Mouse (Mus musculus) intestine, embryonic 16.5 days (tissue): Measurements from ENCODE around the gene Med27. TPM values are rescaled to one million over a fixed set of nuclear protein-coding genes. Genes with fewer than 3 reads are reported as not detected.
"Not testable (repeated sequence)": the region's sequence is repeated elsewhere in the genome, so short reads cannot be mapped to it uniquely, and the experiment has no call there.

ENCODE experiments used
- ATAC-seq: fragments of 200-750 bp; cut with Nextera tagmentation; 2 replicates; pipeline ENCODE4 v1.8.0; 2017; ENCODE audit warnings: moderate TSS enrichment, moderate library complexity
- H3K27ac ChIP-seq: fragments of 300-500 bp; sonication (generic); 2 replicates; pipeline ENCODE4 v1.5.1; 2014; ENCODE audit warnings: mild to moderate bottlenecking, low read length
- H3K27me3 ChIP-seq: fragments of 300-500 bp; sonication (generic); replicated peaks from 2 replicates; pipeline ENCODE4 v1.6.1; 2014; ENCODE audit warnings: low read length, control low read depth, mixed read lengths; ENCODE audit not compliant: control insufficient read depth, insufficient read depth
- H3K36me3 ChIP-seq: fragments of 300-500 bp; sonication (generic); 2 replicates; pipeline ENCODE4 v1.6.1; 2014; ENCODE audit warnings: low read length, control low read depth; ENCODE audit not compliant: control insufficient read depth, insufficient read depth
- H3K4me1 ChIP-seq: fragments of 300-500 bp; sonication (generic); 2 replicates; pipeline ENCODE4 v1.6.1; 2014; ENCODE audit warnings: low read length, control low read depth, mixed read lengths; ENCODE audit not compliant: control insufficient read depth, insufficient read depth
- H3K4me2 ChIP-seq: fragments of 300-500 bp; sonication (generic); 2 replicates; pipeline ENCODE4 v1.6.1; 2014; ENCODE audit warnings: low read depth, low read length, control low read depth
- H3K4me3 ChIP-seq: fragments of 300-500 bp; sonication (generic); 2 replicates; pipeline ENCODE4 v1.5.1; 2014; ENCODE audit warnings: mild to moderate bottlenecking, low read length
- H3K9ac ChIP-seq: fragments of 300-500 bp; sonication (generic); 2 replicates; pipeline ENCODE4 v1.6.1; 2014; ENCODE audit warnings: low read depth, low read length
- H3K9me3 ChIP-seq: fragments of 300-500 bp; sonication (generic); 2 replicates; pipeline ENCODE4 v1.6.1; 2016; ENCODE audit warnings: low read length, control low read depth; ENCODE audit not compliant: control insufficient read depth
- WGBS: fragments of 180-500 bp; shearing (Covaris S2); extraction: QIAGEN DNeasy Blood & Tissue Kit; methylation state at CpG from one replicate; pipeline ENCODE4 v1.1.7; 2014; 5-methylcytosine and 5-hydroxymethylcytosine counted together
- polyA plus RNA-seq: library from polyadenylated mRNA; unstranded; fragments of >200 nt; fragmentation: Nextera tagmentation; extraction: Ambion mirVana; gene quantifications from 2 replicates; pipeline ENCODE4 v1.2.1, GENCODE M21; 2015

Gene Med27
- polyA plus RNA-seq, 1 experiment from 2014 or later = 41.4 TPM

- H3K4me3 ChIP-seq, H3K9me3 ChIP-seq, H3K27me3 ChIP-seq, H3K27ac ChIP-seq, ATAC-seq, H3K9ac ChIP-seq, H3K4me2 ChIP-seq, H3K36me3 ChIP-seq, H3K4me1 ChIP-seq: not testable (repeated sequence)
- 87% methylated on average over 7 of the region's 9 CpGs for WGBS
Observed at GRCm38 (mm10) chr2:29527480-29527879, 180.9 kb downstream of the Med27 start.

- Histone ChIP-seq H3K4me3 (no peak overlapping the region), H3K27me3 (no peaks in the 10 kb centered on the region), H3K9me3 (no peaks in the 10 kb centered on the region), H3K9ac (no peak overlapping the region), H3K4me1 (no peaks in the 10 kb centered on the region), H3K27ac (no peak overlapping the region), H3K4me2 (no peak overlapping the region), H3K36me3 (no peaks in the 10 kb centered on the region)
- ATAC-seq = no peak
- WGBS = 90% methylated on average over 5 of the region's 5 CpGs
Observed at GRCm38 (mm10) chr2:29528811-29529210, 182.2 kb downstream of the Med27 start.

GRCm38 (mm10) chr2:29529788-29530187 lies 183.2 kb downstream of the Med27 start:
- H3K27me3 ChIP-seq, H3K4me1 ChIP-seq, ATAC-seq, H3K36me3 ChIP-seq, H3K4me2 ChIP-seq, H3K27ac ChIP-seq, H3K4me3 ChIP-seq, H3K9ac ChIP-seq, H3K9me3 ChIP-seq: not testable (repeated sequence)
- 98% methylated on average over 2 of the region's 2 CpGs for WGBS

GRCm38 (mm10) chr2:29532173-29532572 lies 185.6 kb downstream of the Med27 start:
- Histone ChIP-seq H3K9me3 (no peaks in the 10 kb centered on the region), H3K4me3 (no peak overlapping the region), H3K36me3 (no peaks in the 10 kb centered on the region), H3K9ac (no peak overlapping the region), H3K27me3 (no peaks in the 10 kb centered on the region), H3K4me1 (no peaks in the 10 kb centered on the region), H3K27ac (no peak overlapping the region), H3K4me2 (no peak overlapping the region)
- 90% methylated on average over 3 of the region's 3 CpGs for WGBS
- no peak for ATAC-seq

GRCm38 (mm10) chr2:29532921-29533320 lies 186.3 kb downstream of the Med27 start:
- WGBS = 88% methylated on average over 5 of the region's 5 CpGs
- H3K27me3 ChIP-seq = no peaks in the 10 kb centered on the region
- no peak for ATAC-seq

GRCm38 (mm10) chr2:29535566-29536244 lies 189.1 kb downstream of the Med27 start:
- 70% methylated on average over 5 of the region's 5 CpGs for WGBS
- H3K36me3 ChIP-seq = no peaks in the 10 kb centered on the region

More at GRCm38 (mm10) chr2:29532921-29533320, 186.3 kb downstream of the Med27 start:
- Histone ChIP-seq H3K4me2 (no peak overlapping the region), H3K9ac (no peak overlapping the region), H3K27ac (no peak overlapping the region), H3K4me3 (no peak overlapping the region), H3K36me3 (no peaks in the 10 kb centered on the region), H3K9me3 (no peaks in the 10 kb centered on the region), H3K4me1 (no peaks in the 10 kb centered on the region)

GRCm38 (mm10) chr2:29536481-29536880 lies 189.9 kb downstream of the Med27 start:
- no peaks in the 10 kb centered on the region for H3K27me3 ChIP-seq
- no peaks in the 10 kb centered on the region for H3K4me1 ChIP-seq
- H3K9me3 ChIP-seq = no peaks in the 10 kb centered on the region
- H3K4me3 ChIP-seq = no peak overlapping the region
- H3K4me2 ChIP-seq = no peak overlapping the region
- ATAC-seq = no peak
- H3K36me3 ChIP-seq = no peaks in the 10 kb centered on the region
- H3K27ac ChIP-seq = no peak overlapping the region
- no peak overlapping the region for H3K9ac ChIP-seq
- 86% methylated on average over 9 of the region's 9 CpGs for WGBS

More at GRCm38 (mm10) chr2:29535566-29536244, 189.1 kb downstream of the Med27 start:
- no peak overlapping the region for H3K4me3 ChIP-seq
- no peaks in the 10 kb centered on the region for H3K27me3 ChIP-seq
- H3K9me3 ChIP-seq = no peaks in the 10 kb centered on the region
- H3K27ac ChIP-seq = no peak overlapping the region
- no peak for ATAC-seq
- H3K9ac ChIP-seq = no peak overlapping the region
- no peaks in the 10 kb centered on the region for H3K4me1 ChIP-seq
- H3K4me2 ChIP-seq = no peak overlapping the region

- H3K4me3 ChIP-seq = no peak overlapping the region
- H3K27ac ChIP-seq = no peak overlapping the region
- H3K4me1 ChIP-seq = no peaks in the 10 kb centered on the region
- no peaks in the 10 kb centered on the region for H3K36me3 ChIP-seq
- no peak for ATAC-seq
- no peaks in the 10 kb centered on the region for H3K9me3 ChIP-seq
- 74% methylated on average over 8 of the region's 8 CpGs for WGBS
- no peak overlapping the region for H3K4me2 ChIP-seq
- H3K9ac ChIP-seq = no peak overlapping the region
- H3K27me3 ChIP-seq = no peaks in the 10 kb centered on the region
Observed at GRCm38 (mm10) chr2:29537334-29537733, 190.7 kb downstream of the Med27 start.

- WGBS = 77% methylated on average over 13 of the region's 13 CpGs
- Histone ChIP-seq H3K9me3 (no peaks in the 10 kb centered on the region), H3K4me3 (no peak overlapping the region), H3K4me2 (no peak overlapping the region), H3K27ac (no peak overlapping the region), H3K36me3 (no peaks in the 10 kb centered on the region), H3K4me1 (0 out of 2 replicates have a peak, but pooled peaks cover 3% of the 10 kb centered on the region), H3K27me3 (no peaks in the 10 kb centered on the region), H3K9ac (no peak overlapping the region)
- ATAC-seq = no peak
Observed at GRCm38 (mm10) chr2:29542039-29542438, 195.4 kb downstream of the Med27 start.

- whole genome bisulfite sequencing = 19% methylated on average over 12 of the region's 12 CpGs
- H3K9ac ChIP-seq = no peak overlapping the region
- no peaks in the 10 kb centered on the region for H3K9me3 ChIP-seq
- H3K4me1 ChIP-seq = 0 out of 2 replicates have a peak, but pooled peaks cover 3% of the 10 kb centered on the region
- no peak overlapping the region for H3K27ac ChIP-seq
- H3K4me3 ChIP-seq = no peak overlapping the region
- H3K27me3 ChIP-seq = no peaks in the 10 kb centered on the region
- H3K36me3 ChIP-seq = no peaks in the 10 kb centered on the region
- no peak for ATAC-seq
- peak overlapping the region; percentile 30; the same call in 1 of the 2 replicates for H3K4me2 ChIP-seq
Observed at GRCm38 (mm10) chr2:29546571-29546970, 200.0 kb downstream of the Med27 start.
